Mouse (Mus musculus) liver, adult 2 months (tissue): ENCODE measurements around the gene Rpl4. TPM values are rescaled to one million over a fixed set of nuclear protein-coding genes. Genes with fewer than 3 reads are reported as not detected.

ENCODE experiments used
- DNase-seq: peaks from one replicate; pipeline ENCODE4 v3.0.0-alpha.2; 2011; ENCODE audit warnings: low read depth, low spot score; ENCODE audit errors: extremely low read depth
- H3K27ac ChIP-seq: fragments of 200-500 bp; replicated peaks from 2 replicates; pipeline ENCODE4 v1.5.1; 2012; ENCODE audit warnings: low read depth, mild to moderate bottlenecking, control low read depth, inconsistent platforms, low read length; ENCODE audit not compliant: insufficient read depth
- H3K27me3 ChIP-seq: fragments of 200-500 bp; 2 replicates; pipeline ENCODE4 v1.6.1; 2012; ENCODE audit warnings: mild to moderate bottlenecking, moderate library complexity, low read length, inconsistent platforms; ENCODE audit not compliant: control insufficient read depth, insufficient read depth
- H3K36me3 ChIP-seq: fragments of 200-500 bp; 2 replicates; pipeline ENCODE4 v1.6.1; 2012; ENCODE audit warnings: low read length, inconsistent platforms; ENCODE audit not compliant: control insufficient read depth, insufficient read depth
- H3K4me1 ChIP-seq: fragments of 200-500 bp; 2 replicates; pipeline ENCODE4 v1.6.1; 2011; ENCODE audit warnings: low read length; ENCODE audit not compliant: control insufficient read depth, insufficient read depth
- H3K4me3 ChIP-seq: fragments of 200-500 bp; 2 replicates; pipeline ENCODE4 v1.5.1; 2011; ENCODE audit warnings: low read depth, mild to moderate bottlenecking, control low read depth, low read length, moderate library complexity; ENCODE audit not compliant: insufficient read depth
- H3K79me2 ChIP-seq: fragments of 200-500 bp; 2 replicates; pipeline ENCODE4 v1.6.1; 2012; ENCODE audit warnings: inconsistent platforms, mild to moderate bottlenecking, low read length, moderate library complexity; ENCODE audit not compliant: control insufficient read depth, insufficient read depth
- H3K9ac ChIP-seq: fragments of 200-500 bp; 2 replicates; pipeline ENCODE4 v1.6.1; 2012; ENCODE audit warnings: low read depth, mild to moderate bottlenecking, control low read depth, inconsistent platforms, low read length
- CTCF ChIP-seq: fragments of 200-500 bp; IDR thresholded peaks from 2 replicates; pipeline ENCODE4 v1.5.1; 2011; ENCODE audit warnings: low read depth, low read length, control low read depth
- POLR2A ChIP-seq: fragments of 200-500 bp; IDR thresholded peaks from 2 replicates; pipeline ENCODE4 v1.6.1; 2011; ENCODE audit warnings: low read length, control low read depth; ENCODE audit not compliant: insufficient read depth; ENCODE audit errors: extremely low read depth
- WGBS: fragments of 180-500 bp; shearing (Covaris S2); methylation state at CpG from one replicate; pipeline ENCODE4 v1.1.7; 2018; 5-methylcytosine and 5-hydroxymethylcytosine counted together
- polyA plus RNA-seq: library from polyadenylated mRNA; depleted of rRNA; stranded (reverse); fragments of >200 nt; gene quantifications from 2 replicates; pipeline ENCODE4 v1.2.3, GENCODE M21; 2012; rRNA removed
- total RNA-seq: library from RNA; depleted of rRNA; stranded (reverse); fragments of >200 nt; gene quantifications from 2 replicates; pipeline ENCODE4 v1.2.3, GENCODE M21; 2014; rRNA removed

Rpl4 gene
- total and polyA plus RNA-seq, 2 experiments = 250 to 401 TPM

DNA sequence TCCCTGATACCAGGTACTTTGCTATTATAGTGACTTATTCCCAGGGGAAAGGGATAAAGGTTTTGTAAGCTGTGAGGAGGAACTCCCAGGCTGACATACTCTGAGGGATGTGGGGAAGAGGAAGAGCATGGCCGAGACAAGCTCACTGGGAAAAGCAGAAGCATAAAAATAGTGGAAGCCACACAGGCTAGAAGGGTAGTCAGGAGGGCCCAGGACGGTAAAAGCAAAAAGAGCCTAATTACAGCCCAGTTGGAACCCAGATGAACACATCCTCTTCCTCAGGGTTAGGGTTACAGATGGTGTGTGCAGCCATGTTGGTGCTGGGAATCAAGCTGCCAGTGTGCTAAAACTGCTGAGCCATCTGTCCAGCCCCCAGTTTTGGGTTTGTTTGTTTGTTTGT lies 48.9 kb downstream of the Rpl4 start:
- Histone ChIP-seq H3K36me3 (no peaks in the 10 kb centered on the region), H3K27ac (no peak overlapping the region), H3K4me3 (no peak overlapping the region), H3K9ac (no peak overlapping the region), H3K4me1 (peaks cover 2% of the 10 kb centered on the region; the same call in 1 of the 2 replicates), H3K27me3 (no peaks in the 10 kb centered on the region), H3K79me2 (peaks cover 34% of the 10 kb centered on the region)
- TF ChIP-seq CTCF (no peak), POLR2A (no peak)
- no peak for DNase-seq
- 97% methylated on average over 2 of the region's 2 CpGs for WGBS

DNA sequence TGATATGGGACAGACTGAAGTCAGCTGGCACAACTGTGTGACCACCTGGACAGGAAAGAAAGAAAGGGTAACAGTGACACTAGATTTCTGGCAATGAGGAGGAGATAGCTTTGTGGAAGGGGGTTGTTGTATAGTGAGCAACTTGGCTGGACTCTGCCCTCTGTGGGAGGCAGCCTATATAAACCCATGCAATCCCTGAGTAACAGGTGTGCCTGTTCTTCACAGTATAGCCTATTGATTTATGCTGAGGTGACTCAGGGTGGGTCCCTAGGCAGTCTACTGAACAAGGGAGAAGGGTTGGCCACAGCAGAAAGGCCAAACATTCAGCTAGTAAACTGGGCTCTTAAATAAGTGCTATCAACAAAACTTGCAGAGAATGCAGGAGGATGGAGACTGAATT lies 52.6 kb downstream of the Rpl4 start:
- H3K4me3 ChIP-seq = no peak overlapping the region
- H3K4me1 ChIP-seq = no peaks in the 10 kb centered on the region; the same call in 1 of the 2 replicates
- H3K36me3 ChIP-seq = no peaks in the 10 kb centered on the region
- no peak for DNase-seq
- TF ChIP-seq POLR2A (no peak), CTCF (no peak)
- H3K9ac ChIP-seq = no peak overlapping the region
- peaks cover 45% of the 10 kb centered on the region for H3K79me2 ChIP-seq
- H3K27ac ChIP-seq = no peak overlapping the region
- H3K27me3 ChIP-seq = no peaks in the 10 kb centered on the region

DNA sequence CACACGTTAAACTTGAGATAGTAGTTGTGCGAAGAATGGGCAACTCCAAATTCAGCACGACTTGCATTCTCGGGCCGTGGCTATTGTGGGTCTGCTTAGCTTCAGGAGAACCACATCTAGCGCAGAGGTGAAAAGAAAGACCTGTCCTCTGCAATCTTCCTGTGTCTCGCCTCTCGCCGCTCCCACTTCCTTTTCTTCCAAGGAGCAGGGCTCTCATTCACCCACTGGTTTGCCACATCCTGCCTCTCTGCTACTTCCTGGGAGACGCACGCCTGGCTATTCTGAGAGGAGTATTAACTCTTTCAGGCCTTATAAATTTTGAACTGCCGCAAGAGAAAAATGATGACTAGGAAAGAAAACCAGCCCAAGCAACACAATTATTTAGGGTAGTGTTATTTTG lies 54.6 kb downstream of the Rpl4 start:
- 75% methylated on average over 12 of the region's 12 CpGs for WGBS
- H3K27ac ChIP-seq = no peak overlapping the region
- H3K4me3 ChIP-seq = no peak overlapping the region

More for the DNA sequence above, 54.6 kb downstream of the Rpl4 start:
- Histone ChIP-seq H3K4me1 (peaks cover 2% of the 10 kb centered on the region; the same call in 1 of the 2 replicates), H3K27me3 (no peaks in the 10 kb centered on the region), H3K36me3 (no peaks in the 10 kb centered on the region), H3K79me2 (peaks cover 49% of the 10 kb centered on the region; the same call in 1 of the 2 replicates), H3K9ac (no peak overlapping the region)
- no peak for TF ChIP-seq POLR2A
- no peak for TF ChIP-seq CTCF
- no peak for DNase-seq

Other genes starting within 250 kb of the Rpl4 start
- gene Smad6, start 151.3 kb upstream of the Rpl4 start, total RNA-seq = 4.1 and 6.0 TPM in 2 replicates
- 11.4 and 12.6 TPM in 2 replicates for gene Smad6, start 151.3 kb upstream of the Rpl4 start, polyA plus RNA-seq
- not detected in 2 replicates for gene Lctl, start 56.2 kb upstream of the Rpl4 start, total RNA-seq
- gene Lctl, start 56.2 kb upstream of the Rpl4 start, polyA plus RNA-seq = not detected in 2 replicates
- gene Zwilch, start 271 bp upstream of the Rpl4 start, total RNA-seq = 0.94 and 1.6 TPM in 2 replicates
- 0.12 and 0.25 TPM in 2 replicates for gene Zwilch, start 271 bp upstream of the Rpl4 start, polyA plus RNA-seq
- gene Snapc5, start 5.9 kb downstream of the Rpl4 start, total RNA-seq = 11.2 and 13.9 TPM in 2 replicates
- 5.6 and 7.3 TPM in 2 replicates for gene Snapc5, start 5.9 kb downstream of the Rpl4 start, polyA plus RNA-seq
- 0.09 TPM in 1 of 2 replicates, not detected in the other for gene Uchl4, start 61.8 kb downstream of the Rpl4 start, total RNA-seq
- gene Uchl4, start 61.8 kb downstream of the Rpl4 start, polyA plus RNA-seq = not detected in 2 replicates
- 34.7 and 40.3 TPM in 2 replicates for gene Map2k1, start 80.3 kb downstream of the Rpl4 start, total RNA-seq
- gene Map2k1, start 80.3 kb downstream of the Rpl4 start, polyA plus RNA-seq = 26.4 and 26.8 TPM in 2 replicates
- gene Tipin, start 108.2 kb downstream of the Rpl4 start, total RNA-seq = 5.7 and 6.0 TPM in 2 replicates
- gene Tipin, start 108.2 kb downstream of the Rpl4 start, polyA plus RNA-seq = 1.4 and 2.5 TPM in 2 replicates
- 10.8 and 11.7 TPM in 2 replicates for gene Dis3l, start 167.9 kb downstream of the Rpl4 start, total RNA-seq
- gene Dis3l, start 167.9 kb downstream of the Rpl4 start, polyA plus RNA-seq = 7.7 and 8.4 TPM in 2 replicates
- 0.07 and 0.09 TPM in 2 replicates for gene Megf11, start 212.3 kb downstream of the Rpl4 start, total RNA-seq
- gene Megf11, start 212.3 kb downstream of the Rpl4 start, polyA plus RNA-seq = 0.02 and 0.13 TPM in 2 replicates